Comparison of ENCODE assay signal across 21 mouse cellular contexts in genomic region chr4:104925383-104925782, GRCm38 (mm10). TPM values are rescaled to one million over a fixed set of nuclear protein-coding genes. Genes with fewer than 3 reads are reported as not detected.
A peak's percentile ranks its signal among the peaks of the same experiment; 100 is the strongest.
DNase-seq lines count a peak whose midpoint lies in the region; ATAC-seq lines count a peak whose summit lies in the region.
"Had no signal": no experiment of that assay in that cellular context is flagged by ENCODE, and none has a peak within 500 bp of the region (broad histone marks: within the 10 kb centered on the region; RNA-seq: fewer than 3 reads in every experiment).

No protein-coding gene starts in this region.

- no peaks in the 10 kb centered on the region for H3K9me3 ChIP-seq in kidney, embryonic 16.5 days (ENCODE audit: low read length)

- H3K9ac ChIP-seq in kidney, embryonic 16.5 days (replicated peaks; ENCODE audit: low read length): no peak overlapping the region

- H3K4me1 ChIP-seq in kidney, embryonic 16.5 days (ENCODE audit: insufficient read depth, low read length): no peaks in the 10 kb centered on the region

- no peak overlapping the region for H3K4me3 ChIP-seq in kidney, embryonic 16.5 days (ENCODE audit: low read length)

- H3K36me3 ChIP-seq in kidney, embryonic 16.5 days (ENCODE audit: insufficient read depth, low read length): no peaks in the 10 kb centered on the region
- H3K36me3 ChIP-seq: G1E had no signal

- no peaks in the 10 kb centered on the region for H3K27me3 ChIP-seq in kidney, embryonic 16.5 days (ENCODE audit: insufficient read depth, low read length)
- H3K27me3 ChIP-seq: CH12.LX, Patski had no signal

- ATAC-seq in kidney, embryonic 16.5 days (ENCODE audit: low FRiP score, low TSS enrichment): no peak
- ATAC-seq: activated CD4-positive, CD25-positive, alpha-beta regulatory T cell, adult 4 months; CD4-positive, CD25-positive, alpha-beta regulatory T cell, adult 4 months; Patski had no signal

- no peak overlapping the region for H3K27ac ChIP-seq in kidney, embryonic 16.5 days (ENCODE audit: low read length)

- intact Hi-C loops in left cerebral cortex, postnatal 10 days (cut with DNase I): no loop called here

- 84% methylated on average over 5 of the region's 5 CpGs for WGBS in kidney, embryonic 16.5 days

- no peak overlapping the region for H3K4me2 ChIP-seq in kidney, embryonic 16.5 days (replicated peaks; ENCODE audit: low read depth, low read length)

- DNase-seq in fat pad, adult 2 months (ENCODE audit: extremely low read depth, low read depth, low spot score): peak; percentile 96
- DNase-seq in gonadal fat pad, adult 2 months (ENCODE audit: low read depth): peak; percentile 96
- DNase-seq in left cerebral cortex, postnatal 10 days (ENCODE audit: extremely low spot score in 1 of 2, low spot score in 2 of 2): no peak
- DNase-seq: adrenal gland, adult 2 months; adrenal gland, adult 8-10 months; adrenal gland, postnatal 10 days; adrenal gland, postnatal 14 days; adrenal gland, postnatal 25 days; adrenal gland, postnatal 36 days; B cell, adult 2 months; cerebellum, adult 11 months; cerebellum, adult 11-12 months; cerebellum, adult 18-20 months had no signal

RNA-seq across cellular contexts. Expression of gene Fyb2, which starts 12.1 kb away (rescaled TPM):
- polyA plus RNA-seq in gonadal fat pad, adult 2 months (2012; rRNA removed): 5.4 and 5.6 TPM in 2 replicates
- total RNA-seq in left cerebral cortex, postnatal 10 days (2021): 1 to 10 TPM; 1.8 to 2.1 TPM
- 0.40 and 0.64 TPM in 2 replicates for polyA plus RNA-seq in kidney, embryonic 16.5 days (2015; fragmentation: Nextera tagmentation; extraction: Ambion mirVana)
- polyA plus RNA-seq: activated CD4-positive, CD25-positive, alpha-beta regulatory T cell, adult 4 months; adrenal gland, adult 2 months; CD4-positive, CD25-positive, alpha-beta regulatory T cell, adult 4 months; G1E had no signal

RNA-seq across cellular contexts. Expression of gene C8a, which starts 49.2 kb away (rescaled TPM):
- polyA plus RNA-seq in gonadal fat pad, adult 2 months (2012; rRNA removed): 0.04 and 0.14 TPM in 2 replicates
- total RNA-seq in left cerebral cortex, postnatal 10 days (2021): under 1 TPM; 0.10 to 0.17 TPM
- 0.31 and 0.32 TPM in 2 replicates for polyA plus RNA-seq in kidney, embryonic 16.5 days (2015; fragmentation: Nextera tagmentation; extraction: Ambion mirVana)
- total RNA-seq: G1E, MEL had no signal
- polyA plus RNA-seq: activated CD4-positive, CD25-positive, alpha-beta regulatory T cell, adult 4 months; adrenal gland, adult 2 months; C2C12; CD4-positive, CD25-positive, alpha-beta regulatory T cell, adult 4 months; G1E; Patski had no signal

Comparison
In these comparisons a context has a peak if more than half of its experiments do, and no peak if none do; other contexts are left out.
1. DNase-seq: peak in fat pad, adult 2 months (single experiment) and gonadal fat pad, adult 2 months (single experiment); none in left cerebral cortex, postnatal 10 days (0 of 2).